Mouse (Mus musculus): ENCODE measurements at regions not wholly inside any gene's neighbourhood (a gene's known extent, or its start where the extent isn't known, plus 50 kb on each side); places are given as distances from the start of the nearest gene placed in this dataset.
"Not testable (repeated sequence)": the region's sequence is repeated elsewhere in the genome, so short reads cannot be mapped to it uniquely, and the experiment has no call there.

GRCm38 (mm10) chr7:63995255-63995980 is 56.7 kb upstream of the Klf13 start:
- no peak for DNase-seq

DNA sequence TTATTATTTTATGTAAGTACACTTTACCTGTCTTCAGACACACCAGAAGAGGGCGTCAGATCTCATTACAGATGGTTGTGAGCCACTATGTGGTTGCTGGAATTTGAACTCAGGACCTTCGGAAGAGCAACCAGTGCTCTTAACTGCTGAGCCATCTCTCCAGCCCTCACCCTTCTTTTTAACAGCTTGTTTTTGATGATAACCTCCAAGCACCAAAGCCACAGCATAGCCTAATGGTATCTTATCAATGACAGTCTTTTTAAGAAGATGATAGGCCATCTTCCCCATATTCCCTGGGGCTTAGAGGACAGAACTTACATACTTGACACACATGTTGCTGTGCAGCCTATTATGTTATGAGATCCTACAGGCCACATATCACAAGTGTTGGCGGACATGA is 56.1 kb upstream of the Klf13 start:
- DNase-seq, result not testable (repeated sequence)

DNA sequence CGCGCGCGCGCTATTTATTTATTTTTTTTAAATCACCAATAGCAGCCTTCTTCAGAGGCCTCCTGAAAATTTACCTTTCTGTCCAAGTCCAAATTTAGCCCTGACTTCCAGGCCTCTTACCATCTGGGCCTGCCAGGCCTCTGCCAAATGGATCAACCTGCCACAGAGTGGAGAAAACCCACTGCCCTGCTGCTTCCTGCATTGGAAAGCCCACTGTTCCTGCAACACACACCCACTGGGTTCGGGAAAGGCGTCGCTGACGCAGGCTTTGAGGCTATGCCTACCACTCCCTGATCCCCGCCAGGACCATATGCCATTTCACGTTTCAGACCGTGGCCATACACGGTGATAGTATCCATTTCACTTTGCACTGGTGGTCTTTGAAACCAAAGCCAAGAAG is 53.4 kb upstream of the Klf13 start:
- no peak for DNase-seq

DNA sequence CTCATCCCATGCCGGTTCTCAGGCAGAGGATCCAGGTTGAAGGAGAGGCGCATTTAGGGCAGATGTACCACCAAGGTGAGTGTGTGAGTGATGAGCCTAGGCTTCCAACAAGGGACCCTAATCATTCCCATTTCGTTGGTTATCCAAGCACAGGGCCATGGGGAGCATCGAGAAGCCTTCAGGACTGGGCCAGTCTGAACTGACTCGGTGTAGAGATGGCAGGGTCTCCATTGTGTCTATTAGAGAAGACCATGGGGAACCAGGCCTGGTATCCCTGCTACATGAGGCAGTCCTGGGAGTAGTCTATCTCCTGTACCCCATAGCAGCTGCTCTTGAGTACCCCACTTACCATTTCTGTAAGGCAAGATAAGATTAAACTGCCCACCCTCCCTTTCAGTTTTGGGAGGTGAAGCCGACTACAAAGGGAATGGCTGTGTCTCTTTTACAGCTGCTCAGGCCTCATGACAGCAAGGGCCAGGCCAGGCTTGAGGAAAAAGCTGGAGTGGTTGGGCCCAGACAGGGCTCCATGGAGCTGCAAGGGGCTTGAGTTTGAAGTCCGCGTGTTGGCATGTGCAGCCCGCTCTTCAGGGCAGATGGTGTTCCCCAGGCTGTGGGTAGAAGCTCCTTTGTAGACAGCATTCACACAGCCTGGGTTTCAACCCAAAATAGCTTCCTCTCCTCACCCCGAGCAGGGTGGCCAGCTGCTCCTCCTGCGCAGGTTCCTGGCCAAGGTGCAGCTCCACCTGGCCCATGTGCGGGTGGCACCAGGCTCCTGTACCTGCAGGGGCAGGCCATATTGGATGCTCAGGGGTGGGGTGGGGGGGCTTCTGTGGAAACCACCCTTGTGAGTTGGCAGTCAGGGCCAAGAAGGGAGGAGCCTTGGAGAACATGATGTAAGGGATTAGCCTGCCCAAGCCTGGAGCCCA is 52.6 kb upstream of the Klf13 start:
- DNase-seq, result no peak

DNA sequence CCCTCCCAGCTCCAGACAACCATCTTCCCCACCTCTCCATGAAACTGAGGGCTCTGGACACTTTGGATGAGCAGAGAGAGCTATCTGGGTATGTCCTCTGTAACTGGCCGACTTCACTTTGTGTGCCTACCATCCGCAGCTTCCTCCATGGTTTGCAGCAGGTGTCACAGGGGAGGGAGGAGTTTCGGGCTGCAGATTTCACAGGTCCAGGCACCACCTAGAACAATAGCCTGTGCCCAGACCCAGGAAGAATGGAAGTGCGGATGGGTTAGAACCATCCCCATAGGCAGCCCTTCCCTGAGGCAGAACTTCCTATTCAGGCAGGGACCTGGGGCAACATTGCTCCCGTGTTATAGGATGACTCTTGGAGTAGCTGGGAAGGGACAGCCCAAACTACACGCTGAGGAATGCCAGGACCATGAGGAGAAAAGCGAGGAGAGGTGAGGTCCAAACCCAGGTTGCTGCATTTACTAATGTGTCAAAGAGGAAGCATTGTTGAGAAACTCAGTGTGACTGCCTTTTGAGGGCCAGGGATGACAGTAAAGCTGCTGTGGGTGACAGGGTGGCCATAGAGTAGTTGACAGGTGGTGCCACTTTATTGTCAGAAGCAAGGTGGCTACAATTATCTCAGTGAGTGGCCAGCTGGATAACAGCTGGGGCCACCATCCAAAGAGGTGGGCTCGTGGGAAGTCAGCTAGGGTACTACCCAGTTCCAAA is 51.8 kb upstream of the Klf13 start:
- DNase-seq, result no peak

GRCm38 (mm10) chr7:63989736-63990135 is 51.0 kb upstream of the Klf13 start:
- no peak for DNase-seq

Data from spleen, adult 18-20 months (tissue).